Mouse (Mus musculus) kidney, adult 11 months (tissue): ENCODE data around the gene Nat8l.
"Not testable (repeated sequence)": the region's sequence is repeated elsewhere in the genome, so short reads cannot be mapped to it uniquely, and the experiment has no call there.

Source experiments
- DNase-seq: peaks from one replicate; pipeline ENCODE4 v3.0.0; 2022

Nat8l gene

GRCm38 (mm10) chr5:33995843-33996693 lies at the start of gene Nat8l:
Gene Nat8l, plus strand, starts transcription at chr5:33995984.
- DNase-seq = no peak

DNA sequence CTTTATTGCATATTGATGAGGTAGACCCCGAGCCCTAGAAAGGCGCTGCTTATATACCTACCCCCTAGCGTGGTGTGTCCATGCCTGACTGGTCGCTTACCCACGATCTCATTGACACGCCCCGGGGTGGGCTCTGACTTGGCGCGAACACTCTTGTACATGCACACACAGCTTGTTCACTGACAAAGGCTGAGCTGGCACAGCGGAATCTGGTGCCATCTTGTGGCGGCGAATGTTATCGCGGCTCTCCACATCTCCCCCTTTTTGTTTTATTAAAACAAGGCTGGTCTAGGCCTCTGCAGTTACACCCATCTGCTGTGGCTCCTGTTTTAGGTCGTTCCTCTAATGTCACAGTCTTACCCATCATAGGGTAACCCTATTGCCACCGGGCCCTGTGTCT lies 48.7 kb upstream of the Nat8l start:
- DNase-seq = not testable (repeated sequence)

- DNase-seq = no peak
Measured at GRCm38 (mm10) chr5:33948314-33948713, 47.5 kb upstream of the Nat8l start.

GRCm38 (mm10) chr5:33953471-33954185 lies 42.2 kb upstream of the Nat8l start:
- DNase-seq = no peak

- DNase-seq = peak; percentile 51
Measured at GRCm38 (mm10) chr5:33954354-33954753, 41.4 kb upstream of the Nat8l start.

DNA sequence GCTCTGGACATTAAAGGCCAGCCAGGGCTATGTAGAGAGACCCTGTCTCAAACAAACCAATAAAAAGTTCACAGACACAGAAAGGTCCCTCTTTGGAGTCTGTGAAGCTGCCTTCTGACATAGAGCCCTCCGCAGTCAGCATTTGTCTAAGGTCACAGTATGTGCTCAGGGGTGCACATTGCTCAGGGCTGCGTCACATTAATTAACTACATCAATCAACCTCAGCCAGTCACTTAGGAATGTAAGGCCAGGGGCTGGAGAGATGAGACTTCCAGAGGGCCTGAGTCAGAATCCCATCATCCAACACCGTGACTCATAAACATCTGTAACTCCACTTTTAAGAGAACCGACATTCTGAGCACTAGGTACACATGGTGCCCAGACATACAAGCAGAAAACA lies 39.9 kb upstream of the Nat8l start:
- no peak for DNase-seq

DNA sequence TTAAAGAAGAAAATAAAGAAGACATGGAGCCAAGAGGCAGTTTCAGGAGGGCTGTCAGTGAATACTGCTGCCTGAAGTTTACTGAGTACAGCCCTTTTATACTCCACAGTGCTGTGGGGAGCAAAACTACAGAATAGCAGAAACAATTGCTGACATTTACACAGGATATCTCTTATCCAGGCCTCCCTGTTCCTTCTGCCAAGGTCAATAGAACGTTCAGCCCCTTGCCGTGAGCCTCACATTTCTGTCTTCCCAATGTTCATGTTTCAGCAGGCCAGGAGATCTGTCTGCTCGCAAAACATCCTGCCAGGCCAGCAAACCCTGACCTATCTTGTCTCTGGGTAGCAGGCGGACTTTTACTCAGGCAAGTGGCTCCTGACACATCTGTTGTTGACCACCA lies 36.4 kb upstream of the Nat8l start:
- no peak for DNase-seq

- no peak for DNase-seq
Measured at GRCm38 (mm10) chr5:33974736-33975135, 21.0 kb upstream of the Nat8l start.

- no peak for DNase-seq
Measured at GRCm38 (mm10) chr5:33976267-33976666, 19.5 kb upstream of the Nat8l start.

- no peak for DNase-seq
Measured at GRCm38 (mm10) chr5:33982731-33983259, 13.0 kb upstream of the Nat8l start.

GRCm38 (mm10) chr5:33983309-33984121 lies 12.3 kb upstream of the Nat8l start, which contains the start of gene Gm1673:
Gene Gm1673, plus strand, starts transcription at chr5:33983433.
- no peak for DNase-seq

DNA sequence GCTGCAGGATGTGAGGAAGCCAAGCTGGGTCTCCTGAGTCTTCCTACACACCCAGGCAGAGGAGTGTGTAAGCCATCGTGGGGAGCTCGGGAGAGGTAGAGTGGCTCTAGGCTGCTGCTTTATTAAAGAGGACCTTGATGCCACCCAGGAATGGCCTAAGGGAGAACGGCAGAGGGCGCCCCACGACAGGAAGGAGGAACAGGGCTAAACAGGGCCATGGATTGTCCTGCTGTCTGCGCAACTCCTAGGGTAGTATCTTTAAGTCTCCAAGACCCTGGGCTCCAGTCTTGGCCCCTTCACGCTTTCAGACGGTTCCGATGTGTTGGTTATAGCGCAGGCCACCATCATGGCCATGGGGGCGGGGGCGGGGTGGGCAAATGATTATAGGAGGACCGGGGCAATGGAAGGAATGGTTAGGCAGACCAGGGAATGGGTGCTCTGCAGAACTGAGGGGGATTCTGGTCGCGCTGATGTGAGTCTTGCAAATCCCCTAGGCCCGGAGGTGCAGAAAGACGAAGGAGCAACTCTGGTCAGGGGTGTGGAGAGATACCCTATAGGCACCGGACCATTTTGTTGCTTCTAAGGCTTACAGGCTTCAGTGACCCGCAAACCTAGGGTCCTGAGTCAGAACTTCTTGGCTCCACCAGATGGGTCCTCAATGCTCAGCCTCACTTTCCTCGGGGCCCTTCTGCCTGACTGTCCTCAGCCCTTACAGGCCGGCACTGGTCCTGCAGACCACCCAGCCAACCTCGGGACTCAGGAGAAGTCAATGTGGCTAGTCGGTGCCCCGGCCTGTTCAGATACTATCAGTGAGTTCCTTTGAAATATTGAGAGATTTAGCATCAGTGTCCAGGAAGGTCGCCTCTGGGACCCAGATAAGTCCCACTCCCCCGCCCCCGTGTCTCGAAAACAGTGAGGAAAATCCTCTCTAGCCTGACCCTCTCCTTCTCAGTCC lies 836 bp upstream of the Nat8l start:
- DNase-seq = no peak

DNA sequence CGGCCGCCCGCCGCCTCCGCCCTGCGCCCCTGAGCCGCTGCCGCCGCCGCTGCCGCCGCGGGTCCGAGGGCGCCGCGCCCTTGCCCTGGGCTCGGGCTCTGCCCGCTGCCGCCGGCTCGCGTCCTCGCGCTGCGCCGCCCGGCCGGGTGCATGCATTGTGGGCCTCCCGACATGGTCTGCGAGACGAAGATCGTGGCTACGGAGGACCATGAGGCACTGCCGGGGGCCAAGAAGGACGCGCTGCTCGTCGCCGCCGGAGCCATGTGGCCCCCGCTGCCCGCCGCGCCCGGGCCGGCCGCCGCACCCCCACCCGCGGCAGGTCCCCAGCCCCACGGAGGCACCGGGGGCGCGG lies 886 bp downstream of the Nat8l start:
- DNase-seq = no peak

- peak; percentile 16 for DNase-seq
Measured at GRCm38 (mm10) chr5:33997051-33997741, 1.4 kb downstream of the Nat8l start.

GRCm38 (mm10) chr5:33997829-33998504 lies 2.2 kb downstream of the Nat8l start:
- no peak for DNase-seq

- DNase-seq = no peak
Measured at GRCm38 (mm10) chr5:33998505-33998877, 2.7 kb downstream of the Nat8l start.

DNA sequence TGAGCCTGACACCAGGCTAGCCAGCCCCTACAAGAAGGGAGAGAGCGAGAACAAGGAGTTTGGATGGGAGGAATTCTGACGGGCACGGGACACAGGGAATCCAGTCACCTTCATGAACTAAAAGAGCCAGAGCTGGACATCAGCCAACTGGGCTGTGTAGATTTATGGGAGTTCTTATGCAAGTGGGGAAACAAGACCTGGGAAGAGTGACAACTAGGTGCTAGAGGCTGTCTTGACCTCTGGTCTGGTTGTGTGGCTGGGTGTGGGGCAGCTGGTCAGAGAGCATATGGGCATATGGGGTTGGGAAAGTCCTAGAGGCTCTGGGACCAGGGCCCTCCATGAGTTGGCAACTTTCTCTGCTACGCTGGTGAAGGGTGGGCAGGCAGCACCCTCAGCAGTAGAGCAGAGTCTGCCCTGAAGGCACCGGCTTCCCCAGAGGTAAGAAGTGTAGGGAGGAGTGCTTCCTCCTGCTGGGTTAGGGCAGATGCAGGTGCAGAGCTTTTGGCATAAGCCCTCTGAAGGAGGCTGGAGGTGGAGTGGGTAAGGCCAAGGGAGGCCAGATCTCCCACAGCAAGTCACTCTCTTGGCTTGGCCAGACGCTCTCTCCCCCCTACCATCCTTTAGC lies 3.8 kb downstream of the Nat8l start:
- no peak for DNase-seq

DNA sequence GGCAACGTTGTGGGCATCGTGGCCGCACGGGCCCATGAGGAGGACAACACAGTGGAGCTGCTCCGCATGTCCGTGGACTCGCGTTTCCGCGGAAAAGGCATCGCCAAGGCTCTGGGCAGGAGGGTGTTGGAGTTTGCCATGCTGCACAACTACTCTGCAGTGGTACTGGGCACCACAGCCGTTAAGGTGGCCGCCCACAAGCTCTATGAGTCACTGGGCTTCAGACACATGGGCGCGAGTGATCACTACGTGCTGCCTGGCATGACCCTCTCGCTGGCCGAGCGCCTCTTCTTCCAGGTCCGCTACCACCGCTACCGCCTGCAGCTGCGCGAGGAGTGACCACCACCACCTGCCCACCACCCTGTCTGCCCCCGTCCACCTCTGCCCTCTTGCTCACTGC lies 5.0 kb downstream of the Nat8l start:
- no peak for DNase-seq

DNA sequence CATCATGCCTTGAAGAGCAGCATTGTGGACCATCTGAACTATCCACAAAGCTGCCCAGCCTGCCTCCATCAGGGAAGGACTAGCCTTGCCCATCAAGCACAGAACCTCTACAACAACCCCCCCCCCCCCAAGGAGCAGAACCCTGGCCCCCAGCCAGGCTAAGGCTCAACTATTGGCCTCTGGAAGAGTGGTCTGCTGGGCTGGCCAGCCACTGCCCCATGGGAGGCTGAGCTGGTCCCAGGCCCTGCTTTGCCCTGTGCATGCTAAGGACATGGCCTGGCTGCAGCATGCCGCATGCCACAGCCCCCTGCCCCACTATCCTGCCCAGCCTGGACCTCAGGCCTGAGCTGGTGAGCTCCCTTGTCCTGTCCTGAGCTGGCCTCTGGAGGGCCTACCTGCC lies 5.6 kb downstream of the Nat8l start:
- DNase-seq = no peak

DNA sequence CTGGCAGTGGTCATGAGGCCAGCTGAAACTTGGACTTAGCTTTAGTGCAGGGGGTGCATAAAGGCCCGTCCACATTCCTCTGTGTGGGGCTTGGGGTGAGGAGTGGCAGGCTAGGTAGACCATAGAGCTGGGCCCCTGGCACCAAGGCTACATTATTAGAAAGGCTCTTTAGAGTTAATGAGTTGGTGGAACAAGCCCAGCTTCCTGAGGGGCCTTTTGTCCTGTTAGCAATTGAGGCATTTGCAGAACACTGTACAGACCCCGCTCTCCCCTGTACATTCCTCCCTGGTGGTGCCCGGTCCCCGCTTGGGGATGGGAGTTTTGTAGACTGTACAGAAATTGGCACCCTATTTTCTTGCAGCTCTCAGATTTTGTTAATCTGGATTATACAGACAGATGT lies 6.9 kb downstream of the Nat8l start:
- no peak for DNase-seq
